31 mouse cellular contexts compared by ENCODE assay signal in genomic region chr5:115069611-115070010, GRCm38 (mm10). TPM values are rescaled to one million over a fixed set of nuclear protein-coding genes. Genes with fewer than 3 reads are reported as not detected.
DNase-seq lines count a peak whose midpoint lies in the region; ATAC-seq and TF ChIP-seq lines count a peak whose summit lies in the region.
"Had no signal": no experiment of that assay in that cellular context is flagged by ENCODE, and none has a peak within 500 bp of the region (broad histone marks: within the 10 kb centered on the region; RNA-seq: fewer than 3 reads in every experiment).

No protein-coding gene starts in this region.

- peak overlapping the region; percentile 75 for H3K4me3 ChIP-seq in megakaryocyte, embryonic 14.5 days (replicated peaks)
- H3K4me3 ChIP-seq in liver, embryonic 13.5 days (replicated peaks): no peak overlapping the region
- H3K4me3 ChIP-seq in myocyte: no peak overlapping the region
- H3K4me3 ChIP-seq: forebrain, embryonic 13.5 days; heart, embryonic 10.5 days; hindbrain, embryonic 10.5 days; hindbrain, embryonic 15.5 days; lung, embryonic 15.5 days; midbrain, embryonic 12.5 days; neural tube, embryonic 13.5 days had no signal

- peaks cover 46% of the 10 kb centered on the region for H3K36me3 ChIP-seq in megakaryocyte, embryonic 14.5 days (replicated peaks; ENCODE audit: low read length)
- 0 out of 2 replicates have a peak, but pooled peaks cover 4% of the 10 kb centered on the region for H3K36me3 ChIP-seq in liver, embryonic 13.5 days
- H3K36me3 ChIP-seq in myocyte (ENCODE audit: control insufficient read depth, insufficient read depth): no peaks in the 10 kb centered on the region
- H3K36me3 ChIP-seq: hindbrain, embryonic 15.5 days; lung, embryonic 15.5 days had no signal

- DNase-seq in adrenal gland, adult 2 months: peak; percentile 17
- no peak for DNase-seq in adrenal gland, adult 18-20 months (ENCODE audit: low spot score in 2 of 2)
- DNase-seq in liver, embryonic 13.5 days: no peak
- DNase-seq in cerebellum, postnatal 25 days: no peak
- DNase-seq in urinary bladder, postnatal 25 days (ENCODE audit: low spot score): no peak
- DNase-seq: adrenal gland, postnatal 14 days; cerebellum, adult 11 months; cerebellum, adult 9-11 months; gastrocnemius, postnatal 25 days; heart, adult 11 months; kidney, adult 8-10 months; kidney, postnatal 4 days; layer of hippocampus, postnatal 36 days; left cerebral cortex, postnatal 4 days had no signal

- peaks cover 93% of the 10 kb centered on the region for H3K4me1 ChIP-seq in megakaryocyte, embryonic 14.5 days
- H3K4me1 ChIP-seq in liver, embryonic 13.5 days (replicated peaks): peaks cover 95% of the 10 kb centered on the region
- H3K4me1 ChIP-seq: midbrain, embryonic 12.5 days had no signal

- H3K27ac ChIP-seq in liver, embryonic 13.5 days: peak overlapping the region; percentile 99
- H3K27ac ChIP-seq: forebrain, embryonic 13.5 days; hindbrain, embryonic 10.5 days; hindbrain, embryonic 15.5 days; kidney, postnatal 0 days; lung, embryonic 15.5 days; midbrain, embryonic 12.5 days; neural tube, embryonic 13.5 days had no signal

- WGBS in liver, embryonic 13.5 days (ENCODE audit: insufficient replicate concordance): 54% methylated on average over 3 of the region's 3 CpGs

- no peaks in the 10 kb centered on the region for H3K9me3 ChIP-seq in megakaryocyte, embryonic 14.5 days
- no peaks in the 10 kb centered on the region for H3K9me3 ChIP-seq in liver, embryonic 13.5 days (replicated peaks)
- H3K9me3 ChIP-seq: forebrain, embryonic 13.5 days; heart, embryonic 10.5 days; hindbrain, embryonic 10.5 days; hindbrain, embryonic 15.5 days; lung, embryonic 15.5 days; midbrain, embryonic 12.5 days; neural tube, embryonic 13.5 days had no signal

- ATAC-seq in megakaryocyte, adult 5-6 weeks (ENCODE audit: poor library complexity, severe bottlenecking): no peak
- ATAC-seq in liver, embryonic 13.5 days (ENCODE audit: low read depth): no peak
- ATAC-seq: forebrain, embryonic 13.5 days had no signal

- no peak for TF ChIP-seq POLR2A in myocyte (IDR thresholded peaks at IDR 0.05; ENCODE audit: insufficient read length, low read depth)

- H3K27me3 ChIP-seq in megakaryocyte, embryonic 14.5 days (replicated peaks): no peaks in the 10 kb centered on the region
- no peaks in the 10 kb centered on the region for H3K27me3 ChIP-seq in liver, embryonic 13.5 days
- no peaks in the 10 kb centered on the region for H3K27me3 ChIP-seq in myocyte (ENCODE audit: control insufficient read depth, insufficient read depth, insufficient read length)
- H3K27me3 ChIP-seq: forebrain, embryonic 13.5 days; hindbrain, embryonic 15.5 days; lung, embryonic 15.5 days; midbrain, embryonic 12.5 days; neural tube, embryonic 13.5 days had no signal

- peaks cover 68% of the 10 kb centered on the region for H3K79me2 ChIP-seq in myocyte (ENCODE audit: control insufficient read depth, insufficient read depth)

- peak overlapping the region; percentile 65 for H3K4me2 ChIP-seq in liver, embryonic 13.5 days
- peak overlapping the region; percentile 46 for H3K4me2 ChIP-seq in myocyte (ENCODE audit: low read depth)
- H3K4me2 ChIP-seq: forebrain, embryonic 13.5 days; hindbrain, embryonic 15.5 days; lung, embryonic 15.5 days; midbrain, embryonic 12.5 days; neural tube, embryonic 13.5 days had no signal

- peak overlapping the region; percentile 68 for H3K9ac ChIP-seq in liver, embryonic 13.5 days
- H3K9ac ChIP-seq: forebrain, embryonic 13.5 days; hindbrain, embryonic 15.5 days; lung, embryonic 15.5 days; midbrain, embryonic 12.5 days; neural tube, embryonic 13.5 days had no signal

- H3ac ChIP-seq in myocyte (ENCODE audit: control insufficient read depth, insufficient read length): no peak overlapping the region

TF ChIP-seq in myocyte, 11 proteins besides CTCF, POLR2A, EP300 and RAD21:
- no peak for TF ChIP-seq TCF3 (IDR thresholded peaks at IDR 0.05; ENCODE audit: insufficient read length, low read depth)
- TF ChIP-seq USF1 (IDR thresholded peaks at IDR 0.05; ENCODE audit: low read depth): no peak
- TF ChIP-seq SRF (IDR thresholded peaks at IDR 0.05; ENCODE audit: control insufficient read depth, insufficient read length, low read depth): no peak
- no peak for TF ChIP-seq MAX (IDR thresholded peaks at IDR 0.05; ENCODE audit: low read depth)
- TF ChIP-seq E2F4 (IDR thresholded peaks at IDR 0.05; ENCODE audit: insufficient read depth): no peak
- TF ChIP-seq TCF12 (IDR thresholded peaks at IDR 0.05; ENCODE audit: insufficient read depth, poor library complexity, severe bottlenecking): no peak
- no peak for TF ChIP-seq MYOG (IDR thresholded peaks at IDR 0.05; ENCODE audit: control insufficient read depth in 1 of 3, insufficient read depth in 1 of 3, insufficient read length in 2 of 3, low read depth in 2 of 3)
- TF ChIP-seq CEBPB (IDR thresholded peaks at IDR 0.05; ENCODE audit: insufficient read depth, poor library complexity, severe bottlenecking): no peak
- TF ChIP-seq MYOD1 (IDR thresholded peaks at IDR 0.05; ENCODE audit: control insufficient read depth in 1 of 3, insufficient read length in 2 of 3, low read depth in 2 of 3): no peak

RNA-seq across cellular contexts. Expression of gene Gm10401, which starts 28.5 kb away (rescaled TPM):
- not detected for total RNA-seq in adrenal gland, adult 2 months (2021)
- not detected in 2 replicates for polyA plus RNA-seq in adrenal gland, adult 2 months (2012; rRNA removed)
- total RNA-seq in adrenal gland, adult 18-20 months (2021): not detected
- polyA plus RNA-seq in megakaryocyte, embryonic 14.5 days (2012; ENCODE audit: insufficient read depth, low replicate concordance): not detected in 2 replicates
- total RNA-seq in megakaryocyte, adult 5-6 weeks (2015): not detected in 2 replicates
- not detected in 2 replicates for total RNA-seq in megakaryocyte, adult 5-6 weeks (2017)
- polyA plus RNA-seq in liver, embryonic 13.5 days (2015; fragmentation: Nextera tagmentation; extraction: Ambion mirVana): 11.1 and 12.0 TPM in 2 replicates
- polyA plus RNA-seq in myocyte (2012; fragmentation: generic; extraction: Trizol): 4.4 TPM
- total RNA-seq: adrenal gland, postnatal 14 days; gastrocnemius, postnatal 25 days; layer of hippocampus, adult 8-10 months; layer of hippocampus, postnatal 36 days; left cerebral cortex, postnatal 4 days; megakaryocyte progenitor cell, adult 5-6 weeks; midbrain, postnatal 0 days had no signal
- polyA plus RNA-seq: cortical plate, adult 2 months; small intestine, adult 2 months; testis, adult 2 months had no signal

RNA-seq across cellular contexts. Expression of gene Acads, which starts 49.5 kb away (rescaled TPM):
- 100 to 1,000 TPM; 181 to 208 TPM for total RNA-seq in adrenal gland, adult 2 months (2021)
- 279 and 310 TPM in 2 replicates for polyA plus RNA-seq in adrenal gland, adult 2 months (2012; rRNA removed)
- total RNA-seq in adrenal gland, adult 18-20 months (2021): 100 to 1,000 TPM; 211 to 251 TPM
- polyA plus RNA-seq in megakaryocyte, embryonic 14.5 days (2012; ENCODE audit: insufficient read depth, low replicate concordance): 34.8 and 43.5 TPM in 2 replicates
- total RNA-seq in megakaryocyte, adult 5-6 weeks (2015): 13.5 and 15.2 TPM in 2 replicates
- 13.0 and 17.4 TPM in 2 replicates for total RNA-seq in megakaryocyte, adult 5-6 weeks (2017)
- polyA plus RNA-seq in liver, embryonic 13.5 days (2015; fragmentation: Nextera tagmentation; extraction: Ambion mirVana): 40.9 and 41.5 TPM in 2 replicates
- 82.1 TPM for polyA plus RNA-seq in myocyte (2012; fragmentation: generic; extraction: Trizol)

RNA-seq across cellular contexts. Expression of gene Sppl3, which starts 58.7 kb away (rescaled TPM):
- 10 to 100 TPM; 42.3 to 49.4 TPM for total RNA-seq in adrenal gland, adult 2 months (2021)
- polyA plus RNA-seq in adrenal gland, adult 2 months (2012; rRNA removed): 66.2 and 68.2 TPM in 2 replicates
- total RNA-seq in adrenal gland, adult 18-20 months (2021): 10 to 100 TPM; 40.0 to 44.0 TPM
- 8.1 and 18.2 TPM in 2 replicates for polyA plus RNA-seq in megakaryocyte, embryonic 14.5 days (2012; ENCODE audit: insufficient read depth, low replicate concordance)
- total RNA-seq in megakaryocyte, adult 5-6 weeks (2015): 33.1 and 33.6 TPM in 2 replicates
- 22.8 and 24.6 TPM in 2 replicates for total RNA-seq in megakaryocyte, adult 5-6 weeks (2017)
- polyA plus RNA-seq in liver, embryonic 13.5 days (2015; fragmentation: Nextera tagmentation; extraction: Ambion mirVana): 4.2 and 4.7 TPM in 2 replicates
- 24.9 TPM for polyA plus RNA-seq in myocyte (2012; fragmentation: generic; extraction: Trizol)
